Mouse (Mus musculus): ENCODE data around the gene Ick. TPM values are rescaled to one million over a fixed set of nuclear protein-coding genes. Genes with fewer than 3 reads are reported as not detected.
A peak's percentile ranks its signal among the peaks of the same experiment; 100 is the strongest.

The Ick gene
- polyA plus RNA-seq, 1 experiment = 8.6 TPM

DNA sequence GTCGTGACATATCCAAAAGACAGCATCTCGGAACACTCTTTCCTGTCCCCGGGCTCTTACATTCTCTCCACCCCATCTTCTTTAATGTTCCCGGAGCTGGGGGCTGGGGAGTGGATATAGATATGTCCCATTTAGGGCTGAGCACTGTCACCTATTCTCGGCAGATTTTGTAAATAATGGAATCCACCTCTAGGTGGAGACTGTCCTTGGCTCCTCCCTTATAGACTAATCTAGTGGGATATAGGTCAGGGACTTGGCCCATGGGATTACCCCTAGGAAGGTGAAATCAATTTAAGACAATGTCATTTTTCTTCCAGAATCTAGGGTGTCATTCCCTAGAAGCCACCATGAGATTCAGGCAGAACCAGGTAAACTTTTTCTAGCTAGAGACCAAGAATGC, 664 bp downstream of the Ick start:
- H3K4me2 ChIP-seq (ENCODE audit: low read depth) = peak overlapping the region; percentile 95
- H3ac ChIP-seq (ENCODE audit: control insufficient read depth, insufficient read length) = no peak overlapping the region
- no peaks in the 10 kb centered on the region for H3K36me3 ChIP-seq (ENCODE audit: control insufficient read depth, insufficient read depth)
- no peaks in the 10 kb centered on the region for H3K27me3 ChIP-seq (ENCODE audit: control insufficient read depth, insufficient read depth, insufficient read length)
- H3K4me3 ChIP-seq = peak overlapping the region; percentile 79
- TF ChIP-seq SRF (IDR thresholded peaks at IDR 0.05; ENCODE audit: control insufficient read depth, insufficient read length, low read depth) (no peak), POLR2A (IDR thresholded peaks at IDR 0.05; ENCODE audit: insufficient read length, low read depth) (no peak), MYOD1 (IDR thresholded peaks at IDR 0.05; ENCODE audit: control insufficient read depth in 1 of 3, insufficient read length in 2 of 3, low read depth in 2 of 3) (no peak), MYOG (IDR thresholded peaks at IDR 0.05; ENCODE audit: control insufficient read depth in 1 of 3, insufficient read depth in 1 of 3, insufficient read length in 2 of 3, low read depth in 2 of 3) (no peak), TCF3 (IDR thresholded peaks at IDR 0.05; ENCODE audit: insufficient read length, low read depth) (no peak), MAX (IDR thresholded peaks at IDR 0.05; ENCODE audit: low read depth) (no peak), REST (IDR thresholded peaks at IDR 0.05; ENCODE audit: insufficient read depth, insufficient read length) (no peak), CEBPB (IDR thresholded peaks at IDR 0.05; ENCODE audit: insufficient read depth, poor library complexity, severe bottlenecking) (no peak), E2F4 (IDR thresholded peaks at IDR 0.05; ENCODE audit: insufficient read depth) (no peak), TCF12 (IDR thresholded peaks at IDR 0.05; ENCODE audit: insufficient read depth, poor library complexity, severe bottlenecking) (no peak)
- H3K79me2 ChIP-seq (ENCODE audit: control insufficient read depth, insufficient read depth) = peaks cover 21% of the 10 kb centered on the region

DNA sequence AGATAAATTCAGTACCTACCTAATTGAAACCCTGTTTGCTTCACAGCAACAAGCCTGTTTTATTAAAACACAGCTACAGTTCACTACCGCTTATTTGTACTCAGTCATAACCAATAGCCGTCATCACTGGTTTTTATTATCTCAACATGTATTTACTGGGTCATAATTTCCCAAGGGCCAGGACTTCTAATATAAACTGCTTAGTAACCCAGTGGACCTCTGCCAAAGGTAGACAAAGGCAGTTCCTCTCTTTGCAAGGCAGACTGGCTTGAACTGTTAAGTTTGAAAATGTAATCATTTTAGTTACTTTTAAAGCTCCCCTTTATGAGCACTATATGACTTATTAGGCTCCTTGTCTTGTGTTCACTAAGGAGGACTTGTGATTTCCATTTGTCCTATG, 2.5 kb downstream of the Ick start:
- TF ChIP-seq CEBPB (IDR thresholded peaks at IDR 0.05; ENCODE audit: insufficient read depth, poor library complexity, severe bottlenecking) (no peak), POLR2AphosphoS2 (IDR thresholded peaks at IDR 0.05; ENCODE audit: insufficient read length, low read depth) (no peak), SRF (IDR thresholded peaks at IDR 0.05; ENCODE audit: control insufficient read depth, insufficient read length, low read depth) (no peak), REST (IDR thresholded peaks at IDR 0.05; ENCODE audit: insufficient read depth, insufficient read length) (no peak), TCF12 (IDR thresholded peaks at IDR 0.05; ENCODE audit: insufficient read depth, poor library complexity, severe bottlenecking) (no peak), MAX (IDR thresholded peaks at IDR 0.05; ENCODE audit: low read depth) (no peak), MYOD1 (IDR thresholded peaks at IDR 0.05; ENCODE audit: control insufficient read depth in 1 of 3, insufficient read length in 2 of 3, low read depth in 2 of 3) (no peak), POLR2A (IDR thresholded peaks at IDR 0.05; ENCODE audit: insufficient read length, low read depth) (no peak), TCF3 (IDR thresholded peaks at IDR 0.05; ENCODE audit: insufficient read length, low read depth) (no peak), USF1 (IDR thresholded peaks at IDR 0.05; ENCODE audit: low read depth) (no peak)
- Histone ChIP-seq H3ac (ENCODE audit: control insufficient read depth, insufficient read length) (no peak overlapping the region), H3K36me3 (ENCODE audit: control insufficient read depth, insufficient read depth) (no peaks in the 10 kb centered on the region), H3K79me2 (ENCODE audit: control insufficient read depth, insufficient read depth) (peaks cover 9% of the 10 kb centered on the region), H3K4me3 (no peak overlapping the region), H3K4me2 (ENCODE audit: low read depth) (no peak overlapping the region), H3K27me3 (ENCODE audit: control insufficient read depth, insufficient read depth, insufficient read length) (no peaks in the 10 kb centered on the region)

DNA sequence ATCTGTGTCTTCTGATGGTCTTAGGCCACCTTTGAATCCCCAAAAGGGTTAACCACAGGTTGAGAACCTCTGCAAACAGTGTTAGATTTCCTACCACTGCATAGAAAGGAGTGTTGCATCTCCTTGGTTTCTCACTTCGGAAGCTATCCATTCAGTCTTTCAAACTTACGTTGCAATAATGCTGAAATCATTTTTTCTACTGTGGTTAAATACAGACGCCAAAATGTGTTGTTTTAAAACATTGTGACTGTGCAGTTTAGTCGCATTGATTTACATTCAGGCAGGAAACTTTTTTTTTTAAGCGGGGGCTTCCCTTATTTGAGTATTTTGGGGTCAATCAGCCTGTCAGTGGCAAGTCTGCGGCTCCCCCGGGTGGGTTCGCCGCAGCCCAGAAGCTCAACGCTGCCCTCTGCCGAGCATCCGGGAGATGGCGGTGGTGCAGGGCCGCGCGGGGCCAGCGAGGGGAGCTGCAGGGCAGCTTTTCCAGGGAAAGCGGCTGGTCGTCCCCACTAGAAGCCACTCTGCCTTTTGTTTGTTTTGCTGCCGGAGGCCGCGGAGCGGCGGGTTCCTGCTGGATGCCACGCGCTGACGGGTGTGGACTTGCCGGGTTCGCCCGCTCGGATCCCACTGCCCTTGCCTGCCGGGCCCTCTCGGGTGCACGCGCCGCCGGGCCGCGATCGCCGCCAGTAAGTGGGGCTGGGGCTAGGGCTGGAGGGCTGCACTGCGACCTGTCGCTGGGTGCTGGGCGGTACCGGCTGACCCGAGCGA, 4.0 kb downstream of the Ick start:
- Histone ChIP-seq H3K27me3 (ENCODE audit: control insufficient read depth, insufficient read depth, insufficient read length) (no peaks in the 10 kb centered on the region), H3K36me3 (ENCODE audit: control insufficient read depth, insufficient read depth) (peaks cover 3% of the 10 kb centered on the region)
- TF ChIP-seq POLR2A (IDR thresholded peaks at IDR 0.05; ENCODE audit: insufficient read length, low read depth) = peak; percentile 80
- peak; percentile 45; the same call in 1 of the 2 replicates for TF ChIP-seq CEBPB (IDR thresholded peaks at IDR 0.05; ENCODE audit: insufficient read depth, poor library complexity, severe bottlenecking)
- no peak for TF ChIP-seq MAX (IDR thresholded peaks at IDR 0.05; ENCODE audit: low read depth)
- TF ChIP-seq E2F4 (IDR thresholded peaks at IDR 0.05; ENCODE audit: insufficient read depth) = no peak
- TF ChIP-seq POLR2AphosphoS2 (IDR thresholded peaks at IDR 0.05; ENCODE audit: insufficient read length, low read depth) = no peak
- no peak for TF ChIP-seq REST (IDR thresholded peaks at IDR 0.05; ENCODE audit: insufficient read depth, insufficient read length)
- TF ChIP-seq TCF12 (IDR thresholded peaks at IDR 0.05; ENCODE audit: insufficient read depth, poor library complexity, severe bottlenecking) = no peak
- no peak for TF ChIP-seq USF1 (IDR thresholded peaks at IDR 0.05; ENCODE audit: low read depth)
- no peak for TF ChIP-seq TCF3 (IDR thresholded peaks at IDR 0.05; ENCODE audit: insufficient read length, low read depth)
- TF ChIP-seq MYOD1 (IDR thresholded peaks at IDR 0.05; ENCODE audit: control insufficient read depth in 1 of 3, insufficient read length in 2 of 3, low read depth in 2 of 3) = peak in 1 of 3 experiments; percentile 8
- no peak for TF ChIP-seq MYOG (IDR thresholded peaks at IDR 0.05; ENCODE audit: control insufficient read depth in 1 of 3, insufficient read depth in 1 of 3, insufficient read length in 2 of 3, low read depth in 2 of 3)
- TF ChIP-seq SRF (IDR thresholded peaks at IDR 0.05; ENCODE audit: control insufficient read depth, insufficient read length, low read depth) = no peak

DNA sequence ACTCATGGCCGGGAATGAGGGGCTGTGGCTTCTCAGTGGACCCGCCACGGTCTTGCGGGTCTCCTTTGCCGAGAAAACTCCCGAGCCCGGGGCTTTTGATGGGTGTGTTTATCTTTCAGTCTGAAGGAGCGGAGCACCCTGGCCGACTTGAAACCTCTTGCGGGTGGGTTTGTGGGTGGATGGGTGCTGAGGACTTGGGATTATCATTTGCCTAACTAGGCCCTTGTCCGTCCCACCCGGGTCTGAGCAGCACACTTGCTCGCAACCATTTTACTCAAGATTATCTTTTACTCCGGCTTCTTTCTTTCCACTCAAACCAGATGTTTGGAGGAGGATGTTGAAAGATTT, 4.5 kb downstream of the Ick start:
- Histone ChIP-seq H3K79me2 (ENCODE audit: control insufficient read depth, insufficient read depth) (no peaks in the 10 kb centered on the region), H3ac (ENCODE audit: control insufficient read depth, insufficient read length) (peak overlapping the region; percentile 47), H3K36me3 (ENCODE audit: control insufficient read depth, insufficient read depth) (peaks cover 4% of the 10 kb centered on the region), H3K4me2 (ENCODE audit: low read depth) (peak overlapping the region; percentile 86), H3K27me3 (ENCODE audit: control insufficient read depth, insufficient read depth, insufficient read length) (no peaks in the 10 kb centered on the region), H3K4me3 (peak overlapping the region; percentile 42)
- TF ChIP-seq POLR2A (IDR thresholded peaks at IDR 0.05; ENCODE audit: insufficient read length, low read depth) (no peak), POLR2AphosphoS2 (IDR thresholded peaks at IDR 0.05; ENCODE audit: insufficient read length, low read depth) (no peak), REST (IDR thresholded peaks at IDR 0.05; ENCODE audit: insufficient read depth, insufficient read length) (no peak), TCF3 (IDR thresholded peaks at IDR 0.05; ENCODE audit: insufficient read length, low read depth) (no peak), E2F4 (IDR thresholded peaks at IDR 0.05; ENCODE audit: insufficient read depth) (no peak), SRF (IDR thresholded peaks at IDR 0.05; ENCODE audit: control insufficient read depth, insufficient read length, low read depth) (no peak), MYOG (IDR thresholded peaks at IDR 0.05; ENCODE audit: control insufficient read depth in 1 of 3, insufficient read depth in 1 of 3, insufficient read length in 2 of 3, low read depth in 2 of 3) (no peak), MYOD1 (IDR thresholded peaks at IDR 0.05; ENCODE audit: control insufficient read depth in 1 of 3, insufficient read length in 2 of 3, low read depth in 2 of 3) (no peak), CEBPB (IDR thresholded peaks at IDR 0.05; ENCODE audit: insufficient read depth, poor library complexity, severe bottlenecking) (no peak), USF1 (IDR thresholded peaks at IDR 0.05; ENCODE audit: low read depth) (no peak), TCF12 (IDR thresholded peaks at IDR 0.05; ENCODE audit: insufficient read depth, poor library complexity, severe bottlenecking) (no peak), MAX (IDR thresholded peaks at IDR 0.05; ENCODE audit: low read depth) (no peak)

More for the DNA sequence above, 4.0 kb downstream of the Ick start:
- Histone ChIP-seq H3K4me2 (ENCODE audit: low read depth) (peak overlapping the region; percentile 86), H3ac (ENCODE audit: control insufficient read depth, insufficient read length) (peak overlapping the region; percentile 47), H3K79me2 (ENCODE audit: control insufficient read depth, insufficient read depth) (no peaks in the 10 kb centered on the region), H3K4me3 (peak overlapping the region; percentile 42)

Measured in myocyte (in vitro differentiated cells).